ENCODE assay signal across 15 mouse cellular contexts in genomic region chr5:35357544-35358440, GRCm38 (mm10). TPM values are rescaled to one million over a fixed set of nuclear protein-coding genes. Genes with fewer than 3 reads are reported as not detected.
DNase-seq lines count a peak whose midpoint lies in the region; ATAC-seq and TF ChIP-seq lines count a peak whose summit lies in the region.
"Had no signal": no experiment of that assay in that cellular context is flagged by ENCODE, and none has a peak within 500 bp of the region (broad histone marks: within the 10 kb centered on the region; RNA-seq: fewer than 3 reads in every experiment).

No protein-coding gene starts in this region.

- no peak overlapping the region for H3K4me2 ChIP-seq in lung, embryonic 14.5 days
- H3K4me2 ChIP-seq in lung, postnatal 0 days (replicated peaks; ENCODE audit: low read depth, low read length), result no peak overlapping the region

- no peak for ATAC-seq in lung, embryonic 14.5 days (ENCODE audit: insufficient read depth)
- ATAC-seq in lung, postnatal 0 days, result no peak
- ATAC-seq in erythroid progenitor cell, adult 5-6 weeks (replicated peaks; ENCODE audit: low FRiP score, poor library complexity, severe bottlenecking), result no peak

- no peaks in the 10 kb centered on the region for H3K9me3 ChIP-seq in lung, embryonic 14.5 days (ENCODE audit: low read depth, low read length)
- no peaks in the 10 kb centered on the region for H3K9me3 ChIP-seq in lung, postnatal 0 days (ENCODE audit: low read length)

- WGBS in lung, embryonic 14.5 days, result 37% methylated on average over 9 of the region's 9 CpGs
- 31% methylated on average over 9 of the region's 9 CpGs for WGBS in lung, postnatal 0 days

- peak; percentile 7 for DNase-seq in lung, embryonic 14.5 days
- no peak for DNase-seq in lung, postnatal 0 days (ENCODE audit: low spot score)
- DNase-seq in kidney, adult 8-10 months, result peak; percentile 43 to 63
- DNase-seq in kidney, postnatal 4 days, result peak; percentile 17 to 50
- DNase-seq in ovary, postnatal 36 days (ENCODE audit: low spot score), result no peak
- DNase-seq in frontal cortex, postnatal 36 days (ENCODE audit: low spot score in 2 of 2), result no peak
- DNase-seq: adrenal gland, postnatal 36 days; heart, adult 2 months; heart, postnatal 10 days; lung, adult 2 months; right cerebral cortex, postnatal 25 days had no signal

- no peak for TF ChIP-seq CTCF in lung, embryonic 14.5 days (IDR thresholded peaks at IDR 0.05; ENCODE audit: low read depth)
- TF ChIP-seq CTCF in lung, postnatal 0 days (IDR thresholded peaks at IDR 0.05), result no peak

- H3K4me1 ChIP-seq in lung, embryonic 14.5 days (ENCODE audit: insufficient read depth), result 0 out of 2 replicates have a peak, but pooled peaks cover 3% of the 10 kb centered on the region
- no peaks in the 10 kb centered on the region for H3K4me1 ChIP-seq in lung, postnatal 0 days (ENCODE audit: insufficient read depth, low read depth, low read length)

- no peak overlapping the region for H3K27ac ChIP-seq in lung, embryonic 14.5 days (ENCODE audit: low read depth)
- H3K27ac ChIP-seq in lung, postnatal 0 days (ENCODE audit: low read length), result no peak overlapping the region
- H3K27ac ChIP-seq: heart, adult 2 months had no signal

- no peaks in the 10 kb centered on the region for H3K36me3 ChIP-seq in lung, embryonic 14.5 days (ENCODE audit: insufficient read depth)
- no peaks in the 10 kb centered on the region for H3K36me3 ChIP-seq in lung, postnatal 0 days (ENCODE audit: insufficient read depth, low read length)

- no peaks in the 10 kb centered on the region for H3K27me3 ChIP-seq in lung, embryonic 14.5 days (ENCODE audit: insufficient read depth, low read length)
- H3K27me3 ChIP-seq in lung, postnatal 0 days (replicated peaks; ENCODE audit: insufficient read depth, low read length), result no peaks in the 10 kb centered on the region

- no peak for TF ChIP-seq EP300 in lung, postnatal 0 days (IDR thresholded peaks at IDR 0.05)

- H3K9ac ChIP-seq in lung, embryonic 14.5 days, result no peak overlapping the region
- H3K9ac ChIP-seq in lung, postnatal 0 days (replicated peaks; ENCODE audit: low read depth), result no peak overlapping the region

- no peak overlapping the region for H3K4me3 ChIP-seq in lung, embryonic 14.5 days (ENCODE audit: low read depth, low read length)
- no peak overlapping the region for H3K4me3 ChIP-seq in lung, postnatal 0 days (ENCODE audit: low read depth, low read length)
- H3K4me3 ChIP-seq: heart, adult 2 months had no signal

RNA-seq across cellular contexts. Expression of gene Hmx1, which starts 31.1 kb away (rescaled TPM):
- not detected in 2 replicates for polyA plus RNA-seq in lung, embryonic 14.5 days (2014; fragmentation: Nextera tagmentation; extraction: Ambion mirVana)
- polyA plus RNA-seq in lung, postnatal 0 days (2015; fragmentation: Nextera tagmentation; extraction: Ambion mirVana), result not detected in 2 replicates
- total RNA-seq in erythroid progenitor cell, adult 5-6 weeks (2015; ENCODE audit: low replicate concordance), result not detected in 2 replicates
- not detected in 2 replicates for total RNA-seq in erythroid progenitor cell, adult 5-6 weeks (2017; ENCODE audit: low replicate concordance)
- total RNA-seq: heart, adult 2 months; heart, postnatal 10 days; left cerebral cortex, postnatal 14 days; MEL had no signal
- polyA plus RNA-seq: heart, adult 2 months; lung, adult 2 months; urinary bladder, adult 2 months had no signal

Comparison
In these comparisons a context has a peak if more than half of its experiments do, and no peak if none do; other contexts are left out.
1. DNase-seq: peak in lung, embryonic 14.5 days (single experiment), kidney, adult 8-10 months (2 of 2) and kidney, postnatal 4 days (2 of 2); none in lung, postnatal 0 days (single experiment), ovary, postnatal 36 days (single experiment) and frontal cortex, postnatal 36 days (0 of 2).